Mouse (Mus musculus) liver, postnatal 0 days (tissue): ENCODE data around the gene Adamts8.

Experiments
- CTCF ChIP-seq: sonication (generic); IDR thresholded peaks from 2 replicates; pipeline ENCODE4 v1.5.1; 2016; ENCODE audit warnings: antibody characterized with exemption, low read depth
- EP300 ChIP-seq: IDR thresholded peaks from 2 replicates; pipeline ENCODE4 v1.6.1; 2016; ENCODE audit warnings: antibody characterized with exemption, low read depth, mild to moderate bottlenecking

GRCm38 (mm10) chr9:30902152-30902551, 40.2 kb upstream of the Adamts8 start:
- TF ChIP-seq CTCF (no peak), EP300 (no peak)
